Mouse (Mus musculus): ENCODE measurements around the gene Gstm5. TPM values are rescaled to one million over a fixed set of nuclear protein-coding genes. Genes with fewer than 3 reads are reported as not detected.

The Gstm5 gene
- not detected for total RNA-seq (2023)

GRCm38 (mm10) chr3:107895720-107896569 lies at the start of gene Gstm5:
Gene Gstm5, plus strand, starts transcription at chr3:107895821.

GRCm38 (mm10) chr3:107877005-107877404 lies 18.6 kb upstream of the Gstm5 start, which contains the start of gene Eps8l3:
Gene Eps8l3, plus strand, starts transcription at chr3:107877229.

GRCm38 (mm10) chr3:107931670-107932069 lies 36.0 kb downstream of the Gstm5 start, which contains the start of gene Gstm7:
Gene Gstm7, minus strand, starts transcription at chr3:107931817.

GRCm38 (mm10) chr3:107943239-107943990 lies 47.8 kb downstream of the Gstm5 start, which contains the start of gene Gstm6:
Gene Gstm6, minus strand, starts transcription at chr3:107943749.

Other genes with a start within 250 kb of the Gstm5 start
- 78.3 TPM for gene Ahcyl1, start 199.3 kb upstream of the Gstm5 start, total RNA-seq (2023)
- gene Csf1, start 135.4 kb upstream of the Gstm5 start, total RNA-seq (2023), result 3.4 TPM
- not detected for gene Eps8l3, start 18.6 kb upstream of the Gstm5 start, total RNA-seq (2023)
- 1.7 TPM for gene Gstm7, start 36.0 kb downstream of the Gstm5 start, total RNA-seq (2023)
- gene Gstm6, start 47.9 kb downstream of the Gstm5 start, total RNA-seq (2023), result not detected
- gene Gstm3, start 73.5 kb downstream of the Gstm5 start, total RNA-seq (2023), result not detected
- gene Gstm2, start 90.6 kb downstream of the Gstm5 start, total RNA-seq (2023), result not detected
- gene Gstm1, start 122.2 kb downstream of the Gstm5 start, total RNA-seq (2023), result 7.4 TPM
- 2.7 TPM for gene Gstm4, start 149.1 kb downstream of the Gstm5 start, total RNA-seq (2023)
- 29.5 TPM for gene Ampd2, start 190.8 kb downstream of the Gstm5 start, total RNA-seq (2023)
- gene Gnat2, start 197.0 kb downstream of the Gstm5 start, total RNA-seq (2023), result not detected